Mouse (Mus musculus): Measurements from ENCODE around the gene Cdh1.

- TF ChIP-seq CTCF (IDR thresholded peaks at IDR 0.05 in 2 of 3, conservative IDR thresholded peaks at IDR 0.05 in 1 of 3; ENCODE audit: control insufficient read depth in 1 of 3, insufficient read depth in 1 of 3, low read depth in 2 of 3, low read length in 3 of 3, poor library complexity in 1 of 3, severe bottlenecking in 1 of 3), result no peak
- TF ChIP-seq POLR2A (IDR thresholded peaks at IDR 0.05; ENCODE audit: control insufficient read depth in 1 of 2, insufficient read depth in 1 of 2, low read depth in 1 of 2, low read length in 2 of 2, poor library complexity in 1 of 2), result no peak
- TF ChIP-seq TCF12 (IDR thresholded peaks at IDR 0.05; ENCODE audit: low read depth, low read length), result no peak
- no peak for TF ChIP-seq ZC3H11A (IDR thresholded peaks at IDR 0.05; ENCODE audit: low read depth, low read length)
- no peak for TF ChIP-seq USF1 (IDR thresholded peaks at IDR 0.05; ENCODE audit: low read depth, low read length)
- TF ChIP-seq POLR2AphosphoS5 (IDR thresholded peaks at IDR 0.05; ENCODE audit: borderline replicate concordance, low read depth, low read length), result no peak
- TF ChIP-seq MAZ (IDR thresholded peaks at IDR 0.05; ENCODE audit: low read depth, low read length), result no peak
- TF ChIP-seq GATA1 (IDR thresholded peaks at IDR 0.05; ENCODE audit: low read depth, low read length), result no peak
- TF ChIP-seq SMC3 (IDR thresholded peaks at IDR 0.05; ENCODE audit: low read depth, low read length), result no peak
- no peak for TF ChIP-seq USF2 (IDR thresholded peaks at IDR 0.05; ENCODE audit: borderline replicate concordance in 1 of 2, insufficient read depth in 1 of 2, low read depth in 1 of 2, low read length in 2 of 2)
Measured at GRCm38 (mm10) chr8:106606601-106607145, 3.5 kb downstream of the Cdh1 start.

Data from MEL (cell line).